Mouse (Mus musculus) adrenal gland, adult 18-20 months (tissue): Measurements from ENCODE around the gene Slc30a7. TPM values are rescaled to one million over a fixed set of nuclear protein-coding genes. Genes with fewer than 3 reads are reported as not detected.
"Not testable (repeated sequence)": the region's sequence is repeated elsewhere in the genome, so short reads cannot be mapped to it uniquely, and the experiment has no call there.

Experiments used
- DNase-seq, 2 experiments: peaks; one replicate each; pipeline ENCODE4 v3.0.0; 2021 to 2022; ENCODE audit warnings: low spot score in 2 of 2
- total RNA-seq, 2 experiments: library from RNA; stranded (reverse); gene quantifications; 1 replicate in 1 of 2; 2 replicates in 1 of 2; pipeline ENCODE4 v1.2.3; 2021

Gene Slc30a7
- total RNA-seq, 2 experiments from 2014 or later: 28.9 to 37.9 TPM

GRCm38 (mm10) chr3:115949921-115950877, 57.0 kb downstream of the Slc30a7 start:
- DNase-seq: no peak

GRCm38 (mm10) chr3:115949220-115949920, 57.8 kb downstream of the Slc30a7 start:
- DNase-seq: no peak

- DNase-seq: no peak
Measured at GRCm38 (mm10) chr3:115946272-115946671, 60.9 kb downstream of the Slc30a7 start.

DNA sequence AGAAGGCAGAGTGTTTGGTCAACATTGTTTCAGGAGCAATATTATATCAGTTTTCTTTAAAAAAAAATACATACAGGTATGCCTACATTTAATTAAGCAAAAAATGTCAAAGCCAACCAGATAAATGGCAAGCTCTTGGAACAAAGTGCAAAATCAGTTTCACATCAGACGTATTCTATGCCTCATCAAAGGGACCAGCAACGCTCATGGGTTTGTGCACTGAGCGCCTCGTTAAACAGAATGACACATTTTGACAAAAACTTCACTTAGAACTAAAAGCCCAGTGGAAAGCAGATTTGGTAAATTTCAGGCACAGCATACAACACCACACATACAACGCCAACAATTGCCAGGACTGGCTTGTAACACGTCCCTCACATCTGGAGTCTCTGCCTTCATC, 62.8 kb downstream of the Slc30a7 start:
- DNase-seq: no peak

DNA sequence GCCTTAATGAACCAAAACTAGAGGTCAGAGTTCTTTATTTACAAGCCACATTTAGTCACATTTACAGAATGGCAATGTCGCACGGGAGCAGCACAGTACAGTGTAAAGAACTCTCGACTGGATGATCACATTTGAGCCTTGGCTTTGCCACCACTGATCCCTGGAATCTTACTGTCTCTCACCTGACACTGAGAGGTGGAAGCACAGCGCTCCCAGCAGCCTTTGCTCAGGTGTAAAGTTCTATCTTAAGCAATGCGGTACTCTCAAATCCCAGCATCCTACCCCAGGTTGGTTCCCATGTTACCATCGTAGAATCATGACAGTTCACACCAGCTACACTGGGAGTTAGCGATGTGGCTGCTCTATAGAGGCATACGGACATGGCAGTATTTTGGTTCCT, 65.7 kb downstream of the Slc30a7 start:
- DNase-seq: no peak

DNA sequence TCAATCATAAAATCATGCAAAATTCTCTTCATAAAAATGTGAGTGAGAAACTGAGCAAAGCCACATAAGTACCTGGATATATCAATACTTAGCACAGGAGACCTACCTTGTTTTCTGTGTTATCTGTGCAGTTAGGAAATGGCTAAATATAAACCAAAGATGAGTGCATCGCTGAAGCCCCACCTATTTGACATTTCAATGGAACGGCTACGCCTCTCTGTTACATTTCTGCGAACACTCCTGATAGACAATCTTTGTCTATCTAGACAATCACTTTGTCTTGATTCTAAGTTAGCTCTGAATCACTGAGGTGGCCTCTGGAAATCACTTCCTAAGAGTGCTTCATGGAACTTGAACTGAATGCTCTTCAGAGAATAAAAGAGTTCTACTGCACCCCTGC, 66.7 kb downstream of the Slc30a7 start:
- DNase-seq: no peak

DNA sequence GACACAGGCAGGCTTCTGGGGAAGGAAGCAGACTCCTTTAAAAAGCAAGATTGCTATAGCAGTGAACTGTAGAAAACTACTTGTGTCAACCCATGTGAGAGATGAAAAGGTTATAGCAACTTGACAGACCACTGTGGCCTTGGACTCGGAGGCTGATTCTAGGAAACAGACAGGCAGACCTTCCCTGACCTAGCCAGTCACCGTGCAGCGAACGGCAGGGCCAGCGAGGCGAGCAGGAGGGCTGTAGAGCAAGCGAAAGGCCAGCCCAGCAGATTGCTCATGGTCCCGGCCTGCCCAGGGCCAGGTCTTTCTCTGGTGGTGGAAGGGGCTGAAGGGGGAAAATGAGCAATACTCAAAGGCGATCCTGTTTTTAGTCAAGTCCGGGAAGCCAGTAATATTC, 69.4 kb downstream of the Slc30a7 start:
- peak in 1 of 2 experiments; percentile 46 for DNase-seq

GRCm38 (mm10) chr3:115936734-115937599, 70.2 kb downstream of the Slc30a7 start:
- DNase-seq: peak; percentile 44 to 60

GRCm38 (mm10) chr3:115933293-115934186, 73.7 kb downstream of the Slc30a7 start:
- no peak for DNase-seq

- no peak for DNase-seq
Measured at GRCm38 (mm10) chr3:115931701-115932100, 75.5 kb downstream of the Slc30a7 start.

GRCm38 (mm10) chr3:115926531-115926930, 80.7 kb downstream of the Slc30a7 start:
- DNase-seq: no peak

DNA sequence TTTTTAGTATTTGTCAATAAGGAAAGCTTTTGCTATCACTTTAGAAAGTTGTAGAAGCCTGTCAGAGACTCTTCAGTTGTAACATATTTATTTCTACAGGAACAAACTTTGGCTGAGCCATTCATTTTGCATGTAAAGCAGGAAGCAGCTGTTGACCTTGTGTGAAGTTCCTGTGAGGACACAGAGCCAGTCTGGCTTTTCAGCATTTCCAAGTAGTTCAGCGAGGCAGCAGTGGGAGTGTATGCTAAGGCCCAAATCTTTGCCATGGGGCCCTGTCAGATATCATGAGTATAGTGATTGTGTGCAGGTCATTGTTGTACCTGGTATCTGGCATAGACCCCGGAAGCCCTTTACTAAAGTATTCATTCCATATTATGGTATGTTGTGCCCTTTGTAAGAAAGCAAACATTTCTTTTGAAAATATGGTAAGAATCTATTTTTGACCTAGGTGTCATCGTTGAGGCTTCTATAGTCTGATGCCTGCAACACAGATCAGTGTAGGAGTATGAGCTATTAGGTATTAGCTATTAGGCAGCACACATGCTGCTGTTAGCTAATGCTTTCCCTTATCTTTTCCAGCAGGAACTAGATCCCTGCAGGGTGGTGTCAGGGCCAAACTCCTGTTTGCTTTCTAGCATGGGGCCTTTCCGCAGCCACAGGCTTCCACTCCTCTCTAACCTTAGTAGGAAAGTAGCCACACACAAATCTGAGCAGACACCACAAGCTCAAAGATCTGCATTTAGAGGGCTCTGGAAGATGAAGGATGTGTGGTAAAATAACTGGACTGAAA, 82.6 kb downstream of the Slc30a7 start:
- DNase-seq: no peak

GRCm38 (mm10) chr3:115907406-115907805, 99.8 kb downstream of the Slc30a7 start:
- DNase-seq: not testable (repeated sequence)

- DNase-seq: no peak
Measured at GRCm38 (mm10) chr3:115905567-115905966, 101.6 kb downstream of the Slc30a7 start.

DNA sequence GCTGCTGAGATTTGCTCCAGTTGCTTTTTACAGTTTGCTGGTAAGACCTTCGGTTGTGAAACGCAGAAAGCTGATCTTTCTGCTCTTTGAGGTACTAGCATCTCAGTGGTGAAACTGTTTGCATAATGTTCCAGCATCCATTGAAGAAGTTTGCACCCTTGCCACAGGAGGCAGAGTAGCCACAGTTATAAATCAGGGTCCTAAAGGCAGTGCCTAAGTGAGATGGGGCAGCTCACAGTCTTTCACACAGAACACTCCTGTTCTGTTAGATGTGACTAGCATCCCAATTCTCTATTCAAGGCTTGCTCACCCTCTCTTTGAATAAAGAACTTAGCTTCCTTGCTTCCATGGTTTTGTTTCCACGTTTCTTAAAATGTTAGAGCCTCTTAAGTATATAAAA, 102.1 kb downstream of the Slc30a7 start:
- DNase-seq: no peak

- DNase-seq: no peak
Measured at GRCm38 (mm10) chr3:115902301-115902956, 104.8 kb downstream of the Slc30a7 start.

DNA sequence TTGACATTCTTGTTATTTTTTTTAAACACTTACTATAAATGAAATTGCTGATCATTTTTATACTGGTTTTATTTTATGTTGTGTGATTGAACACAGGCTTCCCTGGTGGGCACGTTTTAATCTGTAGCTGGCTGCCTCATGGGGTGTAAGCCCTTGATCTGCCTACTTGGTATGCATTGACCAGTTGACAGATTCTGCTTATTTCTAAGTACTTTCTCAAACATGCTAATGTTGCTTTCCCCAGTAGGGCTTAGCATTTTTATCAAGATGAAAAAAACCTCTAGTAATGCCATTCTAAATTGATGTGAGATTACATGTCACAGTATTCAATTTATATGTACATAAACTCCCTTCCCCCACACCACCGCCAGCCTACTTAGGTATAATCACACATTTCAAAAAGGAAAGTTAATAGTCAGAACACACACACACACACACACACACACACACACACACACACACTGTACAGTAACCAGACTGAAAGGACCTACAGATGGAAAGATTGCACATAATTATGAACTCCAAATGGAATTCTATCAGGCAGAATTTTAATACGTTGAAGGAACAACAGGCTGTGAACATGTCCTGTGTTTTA, 108.8 kb downstream of the Slc30a7 start:
- no peak for DNase-seq

GRCm38 (mm10) chr3:115893166-115893565, 114.0 kb downstream of the Slc30a7 start:
- DNase-seq: no peak
